Mouse (Mus musculus) megakaryocyte progenitor cell, adult 5-6 weeks (primary cell): ENCODE results near the gene Ppp2r2c. TPM values are rescaled to one million over a fixed set of nuclear protein-coding genes. Genes with fewer than 3 reads are reported as not detected.
"Not testable (repeated sequence)": the region's sequence is repeated elsewhere in the genome, so short reads cannot be mapped to it uniquely, and the experiment has no call there.

ENCODE experiments used
- ATAC-seq: replicated peaks from 2 replicates; pipeline ENCODE4 v1.8.0; 2016; ENCODE audit warnings: mild to moderate bottlenecking, moderate TSS enrichment, inconsistent platforms; ENCODE audit not compliant: poor library complexity
- total RNA-seq, 2 experiments: library from RNA; stranded (forward) in 1 of 2; stranded (reverse) in 1 of 2; fragments of 157-497, 149-512 nt in 1 of 2; fragments of 200-1000 nt in 1 of 2; gene quantifications; 2 replicates each; pipeline versions ENCODE4 v1.2.3 to v1.2.4; 2015 to 2017

The Ppp2r2c gene
- total RNA-seq, 2 experiments from 2014 or later = not detected

- no peak for ATAC-seq
Observed at GRCm38 (mm10) chr5:36921871-36922270, 53.6 kb downstream of the Ppp2r2c start.

GRCm38 (mm10) chr5:36922811-36923210 is 54.5 kb downstream of the Ppp2r2c start:
- ATAC-seq = peak; percentile 31; the same call in 1 of the 2 replicates

- no peak for ATAC-seq
Observed at GRCm38 (mm10) chr5:36923826-36924700, 55.8 kb downstream of the Ppp2r2c start.

- ATAC-seq = 0 out of 2 replicates have a peak, but pooled peaks have one; percentile 29
Observed at GRCm38 (mm10) chr5:36928701-36929100, 60.4 kb downstream of the Ppp2r2c start.

GRCm38 (mm10) chr5:36929376-36929775 is 61.1 kb downstream of the Ppp2r2c start:
- no peak for ATAC-seq

GRCm38 (mm10) chr5:36933383-36933782 is 65.1 kb downstream of the Ppp2r2c start:
- ATAC-seq = no peak

GRCm38 (mm10) chr5:36935486-36936473 is 67.5 kb downstream of the Ppp2r2c start:
- no peak for ATAC-seq

GRCm38 (mm10) chr5:36936548-36936947 is 68.2 kb downstream of the Ppp2r2c start:
- ATAC-seq = no peak

GRCm38 (mm10) chr5:36938021-36938420 is 69.7 kb downstream of the Ppp2r2c start:
- ATAC-seq = no peak

- not testable (repeated sequence) for ATAC-seq
Observed at GRCm38 (mm10) chr5:36938991-36939390, 70.7 kb downstream of the Ppp2r2c start.

GRCm38 (mm10) chr5:36942446-36942845 is 74.1 kb downstream of the Ppp2r2c start:
- ATAC-seq = no peak

GRCm38 (mm10) chr5:36944552-36944951 is 76.2 kb downstream of the Ppp2r2c start:
- ATAC-seq = no peak

GRCm38 (mm10) chr5:36945102-36945701 is 76.9 kb downstream of the Ppp2r2c start:
- ATAC-seq = no peak

GRCm38 (mm10) chr5:36945713-36946112 is 77.4 kb downstream of the Ppp2r2c start:
- no peak for ATAC-seq

GRCm38 (mm10) chr5:36946445-36946844 is 78.1 kb downstream of the Ppp2r2c start:
- ATAC-seq = peak; percentile 63

- ATAC-seq = peak; percentile 86
Observed at GRCm38 (mm10) chr5:36948831-36949230, 80.5 kb downstream of the Ppp2r2c start.

GRCm38 (mm10) chr5:36950871-36951270 is 82.6 kb downstream of the Ppp2r2c start:
- no peak for ATAC-seq

- no peak for ATAC-seq
Observed at GRCm38 (mm10) chr5:36952311-36952710, 84.0 kb downstream of the Ppp2r2c start.

- peak; percentile 64 for ATAC-seq
Observed at GRCm38 (mm10) chr5:36955366-36955765, 87.1 kb downstream of the Ppp2r2c start.

- peak; percentile 91 for ATAC-seq
Observed at GRCm38 (mm10) chr5:36958837-36959236, 90.5 kb downstream of the Ppp2r2c start.

GRCm38 (mm10) chr5:36960501-36960900 is 92.2 kb downstream of the Ppp2r2c start:
- no peak for ATAC-seq
